Comparison of ENCODE assay signal across 10 mouse cellular contexts in genomic region chr6:88980112-88980511, GRCm38 (mm10).
A peak's percentile ranks its signal among the peaks of the same experiment; 100 is the strongest.
DNase-seq lines count a peak whose midpoint lies in the region; ATAC-seq and TF ChIP-seq lines count a peak whose summit lies in the region.
"Had no signal": no experiment of that assay in that cellular context is flagged by ENCODE, and none has a peak within 500 bp of the region (broad histone marks: within the 10 kb centered on the region; RNA-seq: fewer than 3 reads in every experiment).

No protein-coding gene starts in this region.

- H3K27me3 ChIP-seq in thymus, adult 2 months (ENCODE audit: control insufficient read depth, insufficient read depth, low read length): no peaks in the 10 kb centered on the region
- peaks cover 17% of the 10 kb centered on the region; the same call in 1 of the 2 replicates for H3K27me3 ChIP-seq in limb, embryonic 12.5 days

- TF ChIP-seq CTCF in thymus, adult 2 months (IDR thresholded peaks at IDR 0.05; ENCODE audit: borderline replicate concordance, control insufficient read depth, extremely low read depth, insufficient read depth, low read length, poor library complexity): peak; percentile 20; the same call in 1 of the 2 replicates

- whole genome bisulfite sequencing in thymus, adult 2 months: 12% methylated on average over 8 of the region's 8 CpGs
- 12% methylated on average over 8 of the region's 8 CpGs for WGBS in limb, embryonic 12.5 days

- H3K4me3 ChIP-seq in thymus, adult 2 months (ENCODE audit: control insufficient read depth, insufficient read depth, low read length): no peak overlapping the region
- H3K4me3 ChIP-seq in limb, embryonic 12.5 days (replicated peaks): no peak overlapping the region
- H3K4me3 ChIP-seq: embryonic facial prominence, embryonic 12.5 days; myocyte had no signal

- no peaks in the 10 kb centered on the region for H3K36me3 ChIP-seq in thymus, adult 2 months (ENCODE audit: control insufficient read depth, insufficient read depth, low read length)
- H3K36me3 ChIP-seq in limb, embryonic 12.5 days: no peaks in the 10 kb centered on the region
- H3K36me3 ChIP-seq: embryonic facial prominence, embryonic 12.5 days had no signal

- H3K9me3 ChIP-seq in limb, embryonic 12.5 days: no peaks in the 10 kb centered on the region
- H3K9me3 ChIP-seq: embryonic facial prominence, embryonic 12.5 days had no signal

- no peaks in the 10 kb centered on the region for H3K4me1 ChIP-seq in thymus, adult 2 months (replicated peaks; ENCODE audit: control insufficient read depth, insufficient read depth, low read length)
- 0 out of 2 replicates have a peak, but pooled peaks cover 3% of the 10 kb centered on the region for H3K4me1 ChIP-seq in limb, embryonic 12.5 days (replicated peaks)
- H3K4me1 ChIP-seq: embryonic facial prominence, embryonic 12.5 days had no signal

- no peak for TF ChIP-seq POLR2A in thymus, adult 2 months (IDR thresholded peaks at IDR 0.05; ENCODE audit: control insufficient read depth, extremely low read depth, insufficient read depth, low read length, poor library complexity)

- no peak overlapping the region for H3K27ac ChIP-seq in thymus, adult 2 months (ENCODE audit: control insufficient read depth, insufficient read depth, low read length)
- H3K27ac ChIP-seq in limb, embryonic 12.5 days: no peak overlapping the region
- H3K27ac ChIP-seq: embryonic facial prominence, embryonic 12.5 days had no signal

- no peak overlapping the region for H3K9ac ChIP-seq in limb, embryonic 12.5 days (replicated peaks)
- H3K9ac ChIP-seq: embryonic facial prominence, embryonic 12.5 days had no signal

- H3K4me2 ChIP-seq in limb, embryonic 12.5 days: no peak overlapping the region
- H3K4me2 ChIP-seq: embryonic facial prominence, embryonic 12.5 days had no signal

- peak; percentile 48 for ATAC-seq in inflammation-experienced regulatory T-cells, adult 6 months
- ATAC-seq in limb, embryonic 12.5 days (ENCODE audit: insufficient number of reproducible peaks, insufficient read depth, low FRiP score, low TSS enrichment, low read depth): peak; percentile 28; the same call in 1 of the 2 replicates

- DNase-seq in thymus, adult 2 months: peak; percentile 37
- DNase-seq in thymus, adult 18-20 months: no peak
- DNase-seq in cerebellum, adult 8-10 months: peak; percentile 34
- peak; percentile 28 to 79 for DNase-seq in frontal cortex, adult 2 months (ENCODE audit: extremely low spot score in 1 of 2, low spot score in 1 of 2)
- peak; percentile 25 for DNase-seq in naive thymus-derived CD4-positive, alpha-beta T cell, adult 2 months (ENCODE audit: low read depth)
- peak; percentile 54 for DNase-seq in thymus, postnatal 14 days

Comparison
In these comparisons a context has a peak if more than half of its experiments do, and no peak if none do; other contexts are left out.
1. DNase-seq: peak in thymus, adult 2 months (single experiment), cerebellum, adult 8-10 months (single experiment), frontal cortex, adult 2 months (2 of 2), naive thymus-derived CD4-positive, alpha-beta T cell, adult 2 months (single experiment) and thymus, postnatal 14 days (single experiment); none in thymus, adult 18-20 months (0 of 2).